Mouse (Mus musculus) brain, embryonic 14.5 days (tissue): ENCODE measurements around the gene Pycr1.

Experiments used
- CTCF ChIP-seq: fragments of 200-500 bp; IDR thresholded peaks from 2 replicates; pipeline ENCODE4 v1.5.1; 2012; ENCODE audit warnings: inconsistent platforms, mild to moderate bottlenecking, moderate library complexity, borderline replicate concordance; ENCODE audit not compliant: insufficient read depth, insufficient read length; ENCODE audit errors: extremely low read depth
- POLR2A ChIP-seq: fragments of 200-500 bp; IDR thresholded peaks from 2 replicates; pipeline ENCODE4 v1.6.1; 2012; ENCODE audit warnings: mild to moderate bottlenecking, inconsistent platforms, borderline replicate concordance; ENCODE audit not compliant: poor library complexity, insufficient read depth, insufficient read length, severe bottlenecking; ENCODE audit errors: extremely low read depth

DNA sequence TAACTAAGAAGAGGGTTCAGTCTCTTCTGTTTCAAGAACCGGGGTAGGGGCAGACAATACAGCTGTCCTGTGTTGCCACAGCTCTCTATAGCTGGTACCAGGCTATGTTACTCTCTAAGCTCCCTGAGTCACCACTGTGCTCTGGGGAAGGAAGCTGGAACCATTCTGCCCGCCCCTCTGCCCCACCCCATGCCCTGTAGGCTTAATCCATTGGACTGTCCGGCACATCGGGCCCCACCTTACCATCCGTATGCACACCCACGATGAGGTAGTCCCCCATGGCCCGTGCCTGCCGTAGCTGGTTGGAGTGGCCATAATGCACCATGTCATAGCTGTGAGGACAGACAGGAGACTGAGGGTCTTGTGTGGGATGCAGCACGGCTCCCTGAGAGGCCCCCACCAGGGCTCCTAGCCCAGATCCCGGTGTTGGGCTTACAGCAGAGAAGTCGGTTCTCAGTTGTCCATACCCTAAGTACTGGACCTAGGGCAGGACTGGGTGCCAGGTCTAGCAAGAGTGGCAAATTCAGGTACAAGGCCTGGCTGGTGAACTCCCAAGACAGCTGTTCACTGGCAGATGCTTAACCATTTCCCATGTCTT lies 27.9 kb downstream of the Pycr1 start:
- TF ChIP-seq CTCF (no peak), POLR2A (no peak)
